Mouse (Mus musculus) bone marrow macrophage, adult 2 months (primary cell): Measurements from ENCODE around the gene Hs6st3. TPM values are rescaled to one million over a fixed set of nuclear protein-coding genes. Genes with fewer than 3 reads are reported as not detected.

Experiments
- H3K27ac ChIP-seq: 2 replicates; pipeline ENCODE4 v1.5.1; 2012; ENCODE audit warnings: low read depth, low read length; ENCODE audit not compliant: insufficient read depth
- H3K4me1 ChIP-seq: 2 replicates; pipeline ENCODE4 v1.6.1; 2012; ENCODE audit warnings: low read length; ENCODE audit not compliant: control insufficient read depth, insufficient read depth
- H3K4me3 ChIP-seq: 2 replicates; pipeline ENCODE4 v1.5.1; 2012; ENCODE audit warnings: mild to moderate bottlenecking, low read length, moderate library complexity; ENCODE audit not compliant: insufficient read depth
- CTCF ChIP-seq: IDR thresholded peaks from 2 replicates; pipeline ENCODE4 v1.5.1; 2012; ENCODE audit warnings: low read depth, mild to moderate bottlenecking, low read length, moderate library complexity
- POLR2A ChIP-seq: IDR thresholded peaks from 2 replicates; pipeline ENCODE4 v1.6.1; 2012; ENCODE audit warnings: mild to moderate bottlenecking, low read depth, low read length, borderline replicate concordance
- polyA plus RNA-seq: library from polyadenylated mRNA; stranded (reverse); fragments of >200 nt; gene quantifications from 2 replicates; pipeline ENCODE4 v1.2.4, GENCODE M21; 2012; ENCODE audit not compliant: missing spikeins, insufficient read depth, insufficient read length

Hs6st3 gene
- polyA plus RNA-seq, 1 experiment: not detected

- TF ChIP-seq CTCF (no peak), POLR2A (no peak)
Measured at GRCm38 (mm10) chr14:119612793-119613192, 474.7 kb downstream of the Hs6st3 start.

GRCm38 (mm10) chr14:119629127-119629526, 491.0 kb downstream of the Hs6st3 start:
- TF ChIP-seq CTCF: no peak
- TF ChIP-seq POLR2A: no peak
- Histone ChIP-seq H3K4me1 (no peaks in the 10 kb centered on the region), H3K4me3 (no peak overlapping the region), H3K27ac (no peak overlapping the region)

More at GRCm38 (mm10) chr14:119612793-119613192, 474.7 kb downstream of the Hs6st3 start:
- Histone ChIP-seq H3K4me1 (no peaks in the 10 kb centered on the region), H3K27ac (no peak overlapping the region), H3K4me3 (no peak overlapping the region)

- TF ChIP-seq CTCF (no peak), POLR2A (no peak)
- Histone ChIP-seq H3K4me3 (no peak overlapping the region), H3K27ac (no peak overlapping the region), H3K4me1 (no peaks in the 10 kb centered on the region)
Measured at GRCm38 (mm10) chr14:119633090-119633489, 494.9 kb downstream of the Hs6st3 start.

GRCm38 (mm10) chr14:119633626-119634025, 495.5 kb downstream of the Hs6st3 start:
- H3K27ac ChIP-seq: no peak overlapping the region
- H3K4me3 ChIP-seq: no peak overlapping the region
- H3K4me1 ChIP-seq: no peaks in the 10 kb centered on the region
- TF ChIP-seq CTCF (no peak), POLR2A (no peak)

GRCm38 (mm10) chr14:119642874-119643273, 504.7 kb downstream of the Hs6st3 start:
- TF ChIP-seq CTCF (no peak), POLR2A (no peak)

GRCm38 (mm10) chr14:119643840-119644239, 505.7 kb downstream of the Hs6st3 start:
- Histone ChIP-seq H3K4me1 (no peaks in the 10 kb centered on the region), H3K4me3 (no peak overlapping the region), H3K27ac (no peak overlapping the region)
- TF ChIP-seq POLR2A (no peak), CTCF (no peak)

More at GRCm38 (mm10) chr14:119642874-119643273, 504.7 kb downstream of the Hs6st3 start:
- Histone ChIP-seq H3K27ac (no peak overlapping the region), H3K4me3 (no peak overlapping the region), H3K4me1 (no peaks in the 10 kb centered on the region)

- H3K27ac ChIP-seq: no peak overlapping the region
- H3K4me1 ChIP-seq: no peaks in the 10 kb centered on the region
- H3K4me3 ChIP-seq: no peak overlapping the region
- TF ChIP-seq CTCF (no peak), POLR2A (no peak)
Measured at GRCm38 (mm10) chr14:119656936-119657335, 518.8 kb downstream of the Hs6st3 start.

GRCm38 (mm10) chr14:119665741-119666141, 527.6 kb downstream of the Hs6st3 start:
- Histone ChIP-seq H3K4me3 (no peak overlapping the region), H3K27ac (no peak overlapping the region), H3K4me1 (no peaks in the 10 kb centered on the region)
- TF ChIP-seq POLR2A (no peak), CTCF (no peak)

GRCm38 (mm10) chr14:119667421-119667820, 529.3 kb downstream of the Hs6st3 start:
- Histone ChIP-seq H3K4me1 (no peaks in the 10 kb centered on the region), H3K27ac (no peak overlapping the region), H3K4me3 (no peak overlapping the region)
- TF ChIP-seq CTCF: no peak
- TF ChIP-seq POLR2A: no peak

GRCm38 (mm10) chr14:119670836-119671587, 532.9 kb downstream of the Hs6st3 start:
- Histone ChIP-seq H3K4me1 (no peaks in the 10 kb centered on the region), H3K4me3 (no peak overlapping the region), H3K27ac (no peak overlapping the region)
- no peak for TF ChIP-seq CTCF
- no peak for TF ChIP-seq POLR2A
